ENCODE assay signal across 12 mouse cellular contexts in the genomic region with DNA sequence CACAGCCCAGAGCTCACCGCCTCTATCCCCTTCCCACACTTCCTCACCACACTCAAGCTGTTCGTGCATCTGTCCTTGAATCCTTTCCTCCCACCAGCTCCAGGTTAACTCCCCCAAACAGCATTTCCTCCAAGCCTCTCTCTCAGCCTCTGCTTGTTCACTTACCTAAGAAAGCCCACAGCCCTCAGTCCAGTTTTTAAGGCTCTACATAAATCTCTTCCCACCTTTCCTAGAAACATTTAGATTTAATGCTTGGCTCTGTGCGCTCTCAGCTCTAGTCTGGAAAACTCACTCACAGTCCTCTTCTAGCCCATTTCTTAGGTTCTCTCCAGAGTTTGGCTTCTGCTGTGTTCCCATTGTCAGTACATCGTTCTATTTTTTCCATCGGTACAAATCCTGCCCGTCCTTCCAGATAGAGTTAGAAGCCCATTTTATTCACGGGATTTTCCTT.
DNase-seq lines count a peak whose midpoint lies in the region; ATAC-seq and TF ChIP-seq lines count a peak whose summit lies in the region.
"Had no signal": no experiment of that assay in that cellular context is flagged by ENCODE, and none has a peak within 500 bp of the region (broad histone marks: within the 10 kb centered on the region; RNA-seq: fewer than 3 reads in every experiment).

No protein-coding gene starts in this region.

- ATAC-seq in intestine, embryonic 14.5 days (replicated peaks; ENCODE audit: low FRiP score, low TSS enrichment, low read depth), result no peak
- no peak for ATAC-seq in intestine, postnatal 0 days
- ATAC-seq in lung, embryonic 16.5 days (ENCODE audit: low read depth), result peak; percentile 24; the same call in 1 of the 2 replicates
- ATAC-seq in stomach, embryonic 14.5 days (ENCODE audit: insufficient number of reproducible peaks, insufficient read depth, low FRiP score, low read depth), result peak; percentile 11; the same call in 1 of the 2 replicates
- ATAC-seq: hindbrain, embryonic 16.5 days had no signal

- H3K4me3 ChIP-seq in intestine, embryonic 14.5 days (ENCODE audit: low read depth, low read length), result no peak overlapping the region
- H3K4me3 ChIP-seq in intestine, postnatal 0 days (ENCODE audit: low read depth, low read length), result no peak overlapping the region
- no peak overlapping the region for H3K4me3 ChIP-seq in lung, embryonic 16.5 days (ENCODE audit: low read length)
- no peak overlapping the region for H3K4me3 ChIP-seq in layer of hippocampus, adult 2 months
- H3K4me3 ChIP-seq in stomach, embryonic 14.5 days (ENCODE audit: low read depth, low read length), result no peak overlapping the region
- H3K4me3 ChIP-seq: limb, embryonic 12.5 days had no signal

- no peak overlapping the region for H3K4me2 ChIP-seq in intestine, embryonic 14.5 days (ENCODE audit: low read length)
- H3K4me2 ChIP-seq in intestine, postnatal 0 days (replicated peaks; ENCODE audit: low read depth), result no peak overlapping the region; the same call in 1 of the 2 replicates
- H3K4me2 ChIP-seq in lung, embryonic 16.5 days (ENCODE audit: low read depth, low read length), result no peak overlapping the region
- no peak overlapping the region for H3K4me2 ChIP-seq in stomach, embryonic 14.5 days (replicated peaks; ENCODE audit: low read depth, low read length)
- H3K4me2 ChIP-seq: limb, embryonic 12.5 days had no signal

- no peak for DNase-seq in intestine, embryonic 14.5 days (ENCODE audit: low spot score)
- no peak for DNase-seq in lung, postnatal 4 days
- DNase-seq in layer of hippocampus, adult 2 months (ENCODE audit: low spot score in 2 of 2), result peak; percentile 19 to 27
- no peak for DNase-seq in Muller cell, postnatal 12 days (ENCODE audit: inconsistent ontology term)
- no peak for DNase-seq in T-cell, adult 2 months (ENCODE audit: low spot score)
- DNase-seq: cerebellum, postnatal 25 days; gastrocnemius, postnatal 10 days had no signal

- WGBS in intestine, embryonic 14.5 days, result 52% methylated on average over 7 of the region's 7 CpGs
- 60% methylated on average over 7 of the region's 7 CpGs for WGBS in intestine, postnatal 0 days
- WGBS in lung, embryonic 16.5 days, result 29% methylated on average over 7 of the region's 7 CpGs
- WGBS in stomach, embryonic 14.5 days, result 48% methylated on average over 7 of the region's 7 CpGs

- H3K36me3 ChIP-seq in intestine, embryonic 14.5 days (ENCODE audit: control insufficient read depth, insufficient read depth, low read length), result no peaks in the 10 kb centered on the region
- no peaks in the 10 kb centered on the region for H3K36me3 ChIP-seq in intestine, postnatal 0 days (ENCODE audit: control insufficient read depth, insufficient read depth)
- H3K36me3 ChIP-seq in lung, embryonic 16.5 days (ENCODE audit: control insufficient read depth, insufficient read depth, low read length), result no peaks in the 10 kb centered on the region
- no peaks in the 10 kb centered on the region for H3K36me3 ChIP-seq in stomach, embryonic 14.5 days (ENCODE audit: control insufficient read depth, insufficient read depth, low read length)
- H3K36me3 ChIP-seq: limb, embryonic 12.5 days had no signal

- H3K27ac ChIP-seq in intestine, embryonic 14.5 days (ENCODE audit: low read depth), result peak overlapping the region; percentile 27
- no peak overlapping the region for H3K27ac ChIP-seq in intestine, postnatal 0 days (ENCODE audit: low read depth, low read length)
- H3K27ac ChIP-seq in lung, embryonic 16.5 days (ENCODE audit: low read length), result peak overlapping the region; percentile 81
- H3K27ac ChIP-seq in layer of hippocampus, adult 2 months, result 0 out of 2 replicates have a peak overlapping the region, but pooled peaks have one; percentile 39
- H3K27ac ChIP-seq in stomach, embryonic 14.5 days (ENCODE audit: low read length), result peak overlapping the region; percentile 71; the same call in 1 of the 2 replicates
- H3K27ac ChIP-seq: limb, embryonic 12.5 days had no signal

- H3K27me3 ChIP-seq in intestine, embryonic 14.5 days (replicated peaks; ENCODE audit: control insufficient read depth, insufficient read depth, low read length), result no peaks in the 10 kb centered on the region
- H3K27me3 ChIP-seq in intestine, postnatal 0 days (replicated peaks; ENCODE audit: control insufficient read depth, insufficient read depth, low read length), result no peaks in the 10 kb centered on the region
- H3K27me3 ChIP-seq in lung, embryonic 16.5 days (ENCODE audit: control insufficient read depth, insufficient read depth, low read depth, low read length), result no peaks in the 10 kb centered on the region
- H3K27me3 ChIP-seq in stomach, embryonic 14.5 days (ENCODE audit: control insufficient read depth, insufficient read depth, low read length), result no peaks in the 10 kb centered on the region
- H3K27me3 ChIP-seq: limb, embryonic 12.5 days had no signal

- no peak overlapping the region for H3K9ac ChIP-seq in intestine, embryonic 14.5 days (ENCODE audit: low read length)
- H3K9ac ChIP-seq in intestine, postnatal 0 days (ENCODE audit: low read depth, low read length), result no peak overlapping the region
- no peak overlapping the region for H3K9ac ChIP-seq in lung, embryonic 16.5 days (ENCODE audit: low read length)
- H3K9ac ChIP-seq in stomach, embryonic 14.5 days (replicated peaks; ENCODE audit: low read depth, low read length), result no peak overlapping the region
- H3K9ac ChIP-seq: limb, embryonic 12.5 days had no signal

- no peaks in the 10 kb centered on the region for H3K9me3 ChIP-seq in intestine, embryonic 14.5 days (ENCODE audit: control insufficient read depth, low read length)
- H3K9me3 ChIP-seq in intestine, postnatal 0 days (ENCODE audit: control insufficient read depth), result no peaks in the 10 kb centered on the region
- H3K9me3 ChIP-seq in lung, embryonic 16.5 days (ENCODE audit: control insufficient read depth, low read length), result no peaks in the 10 kb centered on the region
- H3K9me3 ChIP-seq in stomach, embryonic 14.5 days (ENCODE audit: control insufficient read depth, low read depth, low read length), result no peaks in the 10 kb centered on the region

- H3K4me1 ChIP-seq in intestine, embryonic 14.5 days (replicated peaks; ENCODE audit: control insufficient read depth, insufficient read depth, low read length), result peaks cover 11% of the 10 kb centered on the region
- H3K4me1 ChIP-seq in intestine, postnatal 0 days (replicated peaks; ENCODE audit: control insufficient read depth, insufficient read depth, low read length), result no peaks in the 10 kb centered on the region
- peaks cover 14% of the 10 kb centered on the region for H3K4me1 ChIP-seq in lung, embryonic 16.5 days (replicated peaks; ENCODE audit: control insufficient read depth, insufficient read depth, low read length)
- H3K4me1 ChIP-seq in stomach, embryonic 14.5 days (ENCODE audit: control insufficient read depth, insufficient read depth, low read length), result no peaks in the 10 kb centered on the region
- H3K4me1 ChIP-seq: limb, embryonic 12.5 days had no signal

- TF ChIP-seq CTCF in intestine, postnatal 0 days (IDR thresholded peaks at IDR 0.05; ENCODE audit: low read depth), result no peak
- TF ChIP-seq CTCF in layer of hippocampus, adult 2 months (conservative IDR thresholded peaks at IDR 0.05), result no peak

Comparison
In these comparisons a context has a peak if more than half of its experiments do, and no peak if none do; other contexts are left out.
1. ATAC-seq: peak in lung, embryonic 16.5 days (single experiment) and stomach, embryonic 14.5 days (single experiment); none in intestine, embryonic 14.5 days (single experiment) and intestine, postnatal 0 days (single experiment).
2. DNase-seq: peak in layer of hippocampus, adult 2 months (2 of 2); none in intestine, embryonic 14.5 days (single experiment), lung, postnatal 4 days (0 of 2), Muller cell, postnatal 12 days (single experiment) and T-cell, adult 2 months (single experiment).